In the genomic region with DNA sequence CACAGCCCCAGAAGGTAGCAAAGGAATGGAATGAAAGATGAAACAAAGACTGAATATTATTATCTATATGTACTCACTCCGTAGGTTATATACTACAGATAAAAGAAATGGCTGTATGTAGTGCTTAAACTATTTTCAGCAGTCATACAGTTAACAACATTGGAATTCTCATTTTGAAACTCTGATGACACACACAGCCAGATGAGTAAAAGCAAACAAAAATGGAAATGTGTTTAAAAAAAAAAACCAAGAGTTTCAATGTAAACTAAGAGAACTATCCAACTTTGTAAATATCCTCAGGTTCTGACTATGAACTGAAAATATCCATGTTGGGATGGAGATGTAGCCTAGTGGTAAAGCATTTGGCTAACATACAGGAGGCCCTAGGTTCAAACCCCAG, we compare ENCODE assay signal across 22 mouse cellular contexts.
"Had no signal": no experiment of that assay in that cellular context is flagged by ENCODE, and none has a peak within 500 bp of the region (broad histone marks: within the 10 kb centered on the region; RNA-seq: fewer than 3 reads in every experiment).

No protein-coding gene starts in this region.

- H3K4me1 ChIP-seq: limb, embryonic 15.5 days; midbrain, embryonic 12.5 days; midbrain, embryonic 15.5 days; neural tube, embryonic 12.5 days; neural tube, embryonic 15.5 days had no signal

- ATAC-seq: intestine, embryonic 16.5 days; midbrain, embryonic 15.5 days had no signal

- H3K27ac ChIP-seq: limb, embryonic 12.5 days; limb, embryonic 15.5 days; liver, embryonic 14.5 days; midbrain, embryonic 12.5 days; midbrain, embryonic 15.5 days; neural tube, embryonic 12.5 days; neural tube, embryonic 15.5 days had no signal

- H3K4me3 ChIP-seq: limb, embryonic 12.5 days; limb, embryonic 15.5 days; midbrain, embryonic 12.5 days; midbrain, embryonic 15.5 days; neural tube, embryonic 12.5 days; neural tube, embryonic 15.5 days had no signal

- H3K36me3 ChIP-seq: midbrain, embryonic 15.5 days; neural tube, embryonic 12.5 days had no signal

- H3K9ac ChIP-seq: limb, embryonic 12.5 days; limb, embryonic 15.5 days; liver, embryonic 14.5 days; liver, postnatal 0 days; lung, embryonic 14.5 days; midbrain, embryonic 12.5 days; midbrain, embryonic 15.5 days; neural tube, embryonic 12.5 days; neural tube, embryonic 15.5 days had no signal

- H3K27me3 ChIP-seq: limb, embryonic 12.5 days; limb, embryonic 15.5 days; midbrain, embryonic 12.5 days; midbrain, embryonic 15.5 days; neural tube, embryonic 12.5 days; neural tube, embryonic 15.5 days had no signal

- H3K9me3 ChIP-seq: limb, embryonic 12.5 days; limb, embryonic 15.5 days; midbrain, embryonic 12.5 days; midbrain, embryonic 15.5 days; neural tube, embryonic 12.5 days; neural tube, embryonic 15.5 days had no signal

- DNase-seq: kidney, adult 2 months; kidney, postnatal 10 days; kidney, postnatal 36 days; left cerebral cortex, postnatal 4 days; liver, postnatal 0 days; lung, embryonic 14.5 days; lung, postnatal 10 days; lung, postnatal 36 days; right cerebral cortex, adult 18-20 months; right cerebral cortex, postnatal 14 days; right cerebral cortex, postnatal 4 days; thymus, adult 18-20 months; thymus, postnatal 36 days had no signal

- H3K4me2 ChIP-seq: limb, embryonic 12.5 days; limb, embryonic 15.5 days; liver, embryonic 11.5 days; lung, embryonic 14.5 days; midbrain, embryonic 12.5 days; midbrain, embryonic 15.5 days; neural tube, embryonic 12.5 days; neural tube, embryonic 15.5 days had no signal
